Mouse (Mus musculus): ENCODE measurements around the gene Prl3a1. TPM values are rescaled to one million over a fixed set of nuclear protein-coding genes. Genes with fewer than 3 reads are reported as not detected.

The Prl3a1 gene
- not detected for total RNA-seq (2021)
- long read RNA-seq, experiment 1: 0 reads
- long read RNA-seq, experiment 2: 0 reads

- intact Hi-C loops (cut with DNase I): no loop called here
- TF ChIP-seq CTCF (IDR thresholded peaks at IDR 0.05): no peak
- no peak within 1 kb of the TSS for H3K27ac ChIP-seq
- H3K4me3 ChIP-seq: no peak within 1 kb of the TSS
- no peak for DNase-seq (ENCODE audit: extremely low spot score in 1 of 2, low spot score in 2 of 2)
Observed at GRCm38 (mm10) chr13:27259136-27259535, at the start of gene Prl3a1. Gene Prl3a1, plus strand, starts transcription at chr13:27259436.

DNA sequence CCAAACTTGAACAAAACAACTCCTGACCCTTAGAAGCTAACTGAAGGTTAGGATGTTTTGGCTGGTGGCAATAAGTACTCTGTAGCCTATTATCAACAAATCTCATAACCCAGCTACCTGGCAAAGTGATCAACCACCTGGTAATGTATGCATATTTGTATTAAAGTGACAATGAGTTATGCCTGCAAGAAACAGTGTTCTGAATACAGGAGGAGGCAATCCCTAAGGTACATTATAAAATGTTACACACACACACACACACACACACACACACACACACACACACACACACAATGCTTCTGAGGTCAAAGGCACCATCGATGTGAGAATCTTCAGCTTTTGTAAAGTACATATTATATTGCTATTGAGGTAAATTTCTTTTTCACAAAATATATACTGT is 17.7 kb upstream of the Prl3a1 start, which contains the start of gene Prl3b1:
Gene Prl3b1 (plus strand): TSS at position 301 of the 400 bp plus-strand sequence.
- no peak for TF ChIP-seq CTCF (IDR thresholded peaks at IDR 0.05)
- no peak within 1 kb of the TSS for H3K27ac ChIP-seq
- no peak within 1 kb of the TSS for H3K4me3 ChIP-seq
- intact Hi-C loops (cut with DNase I): no loop called here
- no peak for DNase-seq (ENCODE audit: extremely low spot score in 1 of 2, low spot score in 2 of 2)

DNA sequence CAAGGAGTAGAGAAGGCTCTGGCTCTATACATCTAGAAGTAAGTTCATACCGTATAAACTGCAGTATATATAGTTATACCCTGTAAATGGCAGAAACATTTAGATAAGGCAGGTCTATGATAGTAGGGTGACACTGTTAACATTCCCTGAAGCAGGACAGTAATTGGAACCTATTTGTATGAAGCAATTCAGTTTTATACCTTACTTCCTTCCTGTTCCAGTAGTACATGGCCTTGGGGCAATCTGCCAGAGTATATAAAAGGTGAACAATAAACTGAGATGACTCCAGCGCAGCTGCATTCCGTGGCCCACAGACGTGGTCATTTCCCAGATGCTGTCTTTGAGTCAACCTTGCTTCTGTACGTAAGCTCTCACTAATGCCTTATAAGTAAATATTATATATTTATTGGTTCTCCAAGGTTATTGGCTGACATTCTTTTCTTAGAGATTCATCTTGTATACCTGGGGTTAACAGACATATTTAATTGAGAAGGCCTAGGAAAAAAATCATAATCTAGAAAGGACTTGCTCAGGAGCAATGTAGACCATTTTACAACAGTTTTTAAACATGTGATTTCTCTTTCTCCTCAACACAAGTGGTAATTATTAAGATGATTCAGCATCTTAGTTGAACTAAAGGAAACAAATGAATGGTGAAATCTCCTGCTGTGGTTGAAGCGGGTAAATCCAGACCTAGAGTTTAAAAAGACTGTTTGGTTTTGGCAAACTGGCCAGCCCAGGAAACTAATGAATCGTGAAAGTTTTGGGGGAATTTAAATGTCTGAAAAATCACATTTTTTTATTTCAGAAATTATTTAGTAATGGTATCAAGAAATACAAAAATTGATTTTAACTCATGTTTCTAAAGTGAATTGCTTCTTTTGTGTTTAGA is 53.3 kb downstream of the Prl3a1 start, which contains the start of gene Prl6a1:
Gene Prl6a1 (plus strand): TSS at position 294 of the 892 bp plus-strand sequence.
- Histone ChIP-seq H3K27ac (no peak within 1 kb of the TSS), H3K4me3 (no peak within 1 kb of the TSS)
- intact Hi-C loops (cut with DNase I): no loop called here
- no peak for DNase-seq (ENCODE audit: extremely low spot score in 1 of 2, low spot score in 2 of 2)
- TF ChIP-seq CTCF (IDR thresholded peaks at IDR 0.05): no peak

Other genes with a start within 250 kb of the Prl3a1 start
- not detected for gene Prl, start 201.9 kb upstream of the Prl3a1 start, total RNA-seq (2021)
- gene Prl3d1, start 165.2 kb upstream of the Prl3a1 start, total RNA-seq (2021): not detected
- gene Prl3d2, start 137.7 kb upstream of the Prl3a1 start, total RNA-seq (2021): not detected
- gene Prl3d3, start 102.6 kb upstream of the Prl3a1 start, total RNA-seq (2021): not detected
- gene Prl3c1, start 62.8 kb upstream of the Prl3a1 start, total RNA-seq (2021): not detected
- gene Prl3b1, start 17.6 kb upstream of the Prl3a1 start, total RNA-seq (2021): not detected
- gene Prl6a1, start 53.2 kb downstream of the Prl3a1 start, total RNA-seq (2021): not detected
- not detected for gene Prl8a2, start 86.2 kb downstream of the Prl3a1 start, total RNA-seq (2021)
- not detected for gene Prl2b1, start 131.4 kb downstream of the Prl3a1 start, total RNA-seq (2021)
- gene Prl8a6, start 179.3 kb downstream of the Prl3a1 start, total RNA-seq (2021): not detected

All from left cerebral cortex, adult 2 months (tissue).